Mouse (Mus musculus): ENCODE measurements around the gene Gnao1. TPM values are rescaled to one million over a fixed set of nuclear protein-coding genes. Genes with fewer than 3 reads are reported as not detected.

Gene Gnao1
- total RNA-seq, 1 experiment = 1.1 TPM

- H3K4me3 ChIP-seq (ENCODE audit: insufficient read depth in 1 of 2, low read depth in 1 of 2, low read length in 2 of 2, poor library complexity in 1 of 2, severe bottlenecking in 1 of 2) = no peak overlapping the region
- no peaks in the 10 kb centered on the region for H3K4me1 ChIP-seq (ENCODE audit: control insufficient read depth in 2 of 2, insufficient read depth in 2 of 2, low read length in 2 of 2, poor library complexity in 1 of 2)
- in situ Hi-C loops (cut with MboI; ENCODE audit: low sequenced_read_pairs in 2 of 2, unreplicated experiment in 2 of 2) = no loop called here
- no peak overlapping the region for H3K27ac ChIP-seq (ENCODE audit: insufficient read depth, low read depth, low read length, poor library complexity, severe bottlenecking)
- no peak overlapping the region for H3K9ac ChIP-seq (ENCODE audit: insufficient read depth, low read depth, low read length, poor library complexity, severe bottlenecking)
- no peaks in the 10 kb centered on the region for H3K9me3 ChIP-seq (ENCODE audit: control insufficient read depth, insufficient read depth, low read depth, low read length)
- TF ChIP-seq ZC3H11A (IDR thresholded peaks at IDR 0.05; ENCODE audit: borderline replicate concordance, low read depth, low read length) (no peak), CHD2 (IDR thresholded peaks at IDR 0.05; ENCODE audit: low read depth, low read length) (no peak), MAFK (IDR thresholded peaks at IDR 0.05; ENCODE audit: insufficient read depth, low read depth, low read length) (no peak), ZNF384 (IDR thresholded peaks at IDR 0.05; ENCODE audit: low read depth, low read length) (no peak), HCFC1 (IDR thresholded peaks at IDR 0.05; ENCODE audit: borderline replicate concordance, insufficient read depth, low read length) (no peak)
- DNase-seq (ENCODE audit: low read depth, low spot score) = no peak
- H3K36me3 ChIP-seq (ENCODE audit: control insufficient read depth, insufficient read depth, low read length, poor library complexity, severe bottlenecking) = no peaks in the 10 kb centered on the region
These were observed 31.4 kb downstream of the Gnao1 start for GRCm38 (mm10) chr8:93840956-93841752.

GRCm38 (mm10) chr8:93842574-93842973 is 32.8 kb downstream of the Gnao1 start:
- H3K9ac ChIP-seq (ENCODE audit: insufficient read depth, low read depth, low read length, poor library complexity, severe bottlenecking) = no peak overlapping the region
- no peak overlapping the region for H3K27ac ChIP-seq (ENCODE audit: insufficient read depth, low read depth, low read length, poor library complexity, severe bottlenecking)
- no peaks in the 10 kb centered on the region for H3K9me3 ChIP-seq (ENCODE audit: control insufficient read depth, insufficient read depth, low read depth, low read length)
- DNase-seq (ENCODE audit: low read depth, low spot score) = no peak
- H3K4me3 ChIP-seq (ENCODE audit: insufficient read depth in 1 of 2, low read depth in 1 of 2, low read length in 2 of 2, poor library complexity in 1 of 2, severe bottlenecking in 1 of 2) = no peak overlapping the region
- H3K4me1 ChIP-seq (ENCODE audit: control insufficient read depth in 2 of 2, insufficient read depth in 2 of 2, low read length in 2 of 2, poor library complexity in 1 of 2) = no peaks in the 10 kb centered on the region
- no peak for TF ChIP-seq ZC3H11A (IDR thresholded peaks at IDR 0.05; ENCODE audit: borderline replicate concordance, low read depth, low read length)
- TF ChIP-seq ZNF384 (IDR thresholded peaks at IDR 0.05; ENCODE audit: low read depth, low read length) = no peak
- no peak for TF ChIP-seq CHD2 (IDR thresholded peaks at IDR 0.05; ENCODE audit: low read depth, low read length)
- no peaks in the 10 kb centered on the region for H3K36me3 ChIP-seq (ENCODE audit: control insufficient read depth, insufficient read depth, low read length, poor library complexity, severe bottlenecking)
- in situ Hi-C loops (cut with MboI; ENCODE audit: low sequenced_read_pairs in 2 of 2, unreplicated experiment in 2 of 2) = no loop called here

GRCm38 (mm10) chr8:93843858-93844502 is 34.2 kb downstream of the Gnao1 start:
- H3K9me3 ChIP-seq (ENCODE audit: control insufficient read depth, insufficient read depth, low read depth, low read length) = no peaks in the 10 kb centered on the region
- DNase-seq (ENCODE audit: low read depth, low spot score) = no peak
- H3K27ac ChIP-seq (ENCODE audit: insufficient read depth, low read depth, low read length, poor library complexity, severe bottlenecking) = no peak overlapping the region
- no peak overlapping the region for H3K4me3 ChIP-seq (ENCODE audit: insufficient read depth in 1 of 2, low read depth in 1 of 2, low read length in 2 of 2, poor library complexity in 1 of 2, severe bottlenecking in 1 of 2)
- no peaks in the 10 kb centered on the region for H3K4me1 ChIP-seq (ENCODE audit: control insufficient read depth in 2 of 2, insufficient read depth in 2 of 2, low read length in 2 of 2, poor library complexity in 1 of 2)
- in situ Hi-C loops (cut with MboI; ENCODE audit: low sequenced_read_pairs in 2 of 2, unreplicated experiment in 2 of 2) = no loop called here
- H3K36me3 ChIP-seq (ENCODE audit: control insufficient read depth, insufficient read depth, low read length, poor library complexity, severe bottlenecking) = no peaks in the 10 kb centered on the region
- H3K9ac ChIP-seq (ENCODE audit: insufficient read depth, low read depth, low read length, poor library complexity, severe bottlenecking) = no peak overlapping the region
- no peak for TF ChIP-seq HCFC1 (IDR thresholded peaks at IDR 0.05; ENCODE audit: borderline replicate concordance, insufficient read depth, low read length)
- TF ChIP-seq ZC3H11A (IDR thresholded peaks at IDR 0.05; ENCODE audit: borderline replicate concordance, low read depth, low read length) = no peak
- no peak for TF ChIP-seq CHD2 (IDR thresholded peaks at IDR 0.05; ENCODE audit: low read depth, low read length)
- no peak for TF ChIP-seq ZNF384 (IDR thresholded peaks at IDR 0.05; ENCODE audit: low read depth, low read length)
- no peak for TF ChIP-seq MAFK (IDR thresholded peaks at IDR 0.05; ENCODE audit: insufficient read depth, low read depth, low read length)

GRCm38 (mm10) chr8:93845186-93845585 is 35.4 kb downstream of the Gnao1 start:
- no peak overlapping the region for H3K4me3 ChIP-seq (ENCODE audit: insufficient read depth in 1 of 2, low read depth in 1 of 2, low read length in 2 of 2, poor library complexity in 1 of 2, severe bottlenecking in 1 of 2)

More at GRCm38 (mm10) chr8:93845186-93845585, 35.4 kb downstream of the Gnao1 start:
- no peak overlapping the region for H3K27ac ChIP-seq (ENCODE audit: insufficient read depth, low read depth, low read length, poor library complexity, severe bottlenecking)
- TF ChIP-seq ZC3H11A (IDR thresholded peaks at IDR 0.05; ENCODE audit: borderline replicate concordance, low read depth, low read length) (no peak), CHD2 (IDR thresholded peaks at IDR 0.05; ENCODE audit: low read depth, low read length) (no peak), MAFK (IDR thresholded peaks at IDR 0.05; ENCODE audit: insufficient read depth, low read depth, low read length) (no peak), ZNF384 (IDR thresholded peaks at IDR 0.05; ENCODE audit: low read depth, low read length) (no peak)
- H3K4me1 ChIP-seq (ENCODE audit: control insufficient read depth in 2 of 2, insufficient read depth in 2 of 2, low read length in 2 of 2, poor library complexity in 1 of 2) = no peaks in the 10 kb centered on the region
- no peak overlapping the region for H3K9ac ChIP-seq (ENCODE audit: insufficient read depth, low read depth, low read length, poor library complexity, severe bottlenecking)
- H3K36me3 ChIP-seq (ENCODE audit: control insufficient read depth, insufficient read depth, low read length, poor library complexity, severe bottlenecking) = no peaks in the 10 kb centered on the region
- in situ Hi-C loops (cut with MboI; ENCODE audit: low sequenced_read_pairs in 2 of 2, unreplicated experiment in 2 of 2) = no loop called here
- DNase-seq (ENCODE audit: low read depth, low spot score) = no peak
- H3K9me3 ChIP-seq (ENCODE audit: control insufficient read depth, insufficient read depth, low read depth, low read length) = no peaks in the 10 kb centered on the region

Data from ES-E14 (cell line).